Mouse (Mus musculus): ENCODE measurements at regions not wholly inside any gene's neighbourhood (a gene's known extent, or its start where the extent isn't known, plus 50 kb on each side); places are given as distances from the start of the nearest gene placed in this dataset.

GRCm38 (mm10) chr2:105476028-105476677 is 77.0 kb upstream of the Rcn1 start:
- TF ChIP-seq CTCF (IDR thresholded peaks at IDR 0.05): no peak
- TF ChIP-seq EP300 (IDR thresholded peaks at IDR 0.05): no peak
